Comparison of ENCODE assay signal across 8 mouse cellular contexts in the genomic region with DNA sequence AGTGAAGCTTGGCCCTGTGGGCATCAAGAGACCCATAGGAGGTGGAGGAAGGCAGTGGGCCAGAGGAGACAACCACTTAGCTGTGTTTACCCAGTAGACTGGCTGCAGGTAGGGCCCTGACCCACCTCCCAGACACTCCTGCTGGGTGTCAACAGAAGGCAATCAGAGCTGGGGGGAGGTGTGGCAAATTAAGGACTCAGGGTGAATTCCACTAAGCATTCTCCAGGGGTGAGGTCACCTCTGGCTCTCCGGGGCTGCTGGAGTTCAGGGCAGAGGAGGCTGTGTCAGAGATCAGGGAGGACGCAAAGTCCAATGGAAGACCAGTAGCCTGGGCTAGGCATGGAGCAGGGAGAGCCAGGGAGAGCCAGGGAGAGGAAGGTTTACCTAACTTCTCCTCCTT. TPM values are rescaled to one million over a fixed set of nuclear protein-coding genes. Genes with fewer than 3 reads are reported as not detected.
DNase-seq lines count a peak whose midpoint lies in the region; ATAC-seq and TF ChIP-seq lines count a peak whose summit lies in the region.

No protein-coding gene starts in this region.

- H3K27ac ChIP-seq in intestine, embryonic 14.5 days (ENCODE audit: low read depth) = no peak overlapping the region
- no peak overlapping the region for H3K27ac ChIP-seq in liver, embryonic 14.5 days
- H3K27ac ChIP-seq in midbrain, embryonic 16.5 days (ENCODE audit: low read length) = no peak overlapping the region
- H3K27ac ChIP-seq in midbrain, embryonic 11.5 days (ENCODE audit: low read depth, low read length) = no peak overlapping the region

- no peak overlapping the region for H3K4me3 ChIP-seq in intestine, embryonic 14.5 days (ENCODE audit: low read depth, low read length)
- H3K4me3 ChIP-seq in liver, embryonic 14.5 days (ENCODE audit: insufficient read depth in 1 of 2, low read depth in 2 of 2, low read length in 2 of 2) = no peak overlapping the region
- no peak overlapping the region for H3K4me3 ChIP-seq in midbrain, embryonic 16.5 days (ENCODE audit: low read depth, low read length)
- H3K4me3 ChIP-seq in midbrain, embryonic 11.5 days (ENCODE audit: low read depth, low read length) = no peak overlapping the region

- no peak for TF ChIP-seq EP300 in liver, embryonic 14.5 days (IDR thresholded peaks at IDR 0.05; ENCODE audit: low read depth)

- H3K36me3 ChIP-seq in intestine, embryonic 14.5 days (ENCODE audit: control insufficient read depth, insufficient read depth, low read length) = peaks cover 25% of the 10 kb centered on the region
- H3K36me3 ChIP-seq in liver, embryonic 14.5 days (replicated peaks; ENCODE audit: control insufficient read depth, insufficient read depth, low read depth) = peaks cover 8% of the 10 kb centered on the region
- H3K36me3 ChIP-seq in midbrain, embryonic 16.5 days (ENCODE audit: control insufficient read depth, insufficient read depth, low read length) = peaks cover 11% of the 10 kb centered on the region; the same call in 1 of the 2 replicates
- H3K36me3 ChIP-seq in midbrain, embryonic 11.5 days (ENCODE audit: control insufficient read depth, insufficient read depth, low read length) = peaks cover 10% of the 10 kb centered on the region; the same call in 1 of the 2 replicates

- DNase-seq in 3134 (ENCODE audit: extremely low read depth, insufficient read length, low spot score) = peak; percentile 71
- peak; percentile 89 for DNase-seq in ZHBTc4 (ENCODE audit: low read depth, low spot score)
- DNase-seq in intestine, embryonic 14.5 days (ENCODE audit: low spot score) = no peak
- no peak for DNase-seq in liver, embryonic 14.5 days (ENCODE audit: low read depth in 3 of 3, low spot score in 3 of 3)
- DNase-seq in B cell, adult 2 months = no peak
- no peak for DNase-seq in c-Kit-positive CD71-positive TER-119-positive erythroid progenitor cells, embryonic 14.5 days (ENCODE audit: low spot score)
- no peak for DNase-seq in midbrain, embryonic 11.5 days (ENCODE audit: low spot score, missing footprints)

- H3K4me2 ChIP-seq in intestine, embryonic 14.5 days (ENCODE audit: low read length) = no peak overlapping the region
- H3K4me2 ChIP-seq in liver, embryonic 14.5 days (ENCODE audit: low read depth) = no peak overlapping the region
- H3K4me2 ChIP-seq in midbrain, embryonic 16.5 days (ENCODE audit: low read length) = no peak overlapping the region
- no peak overlapping the region for H3K4me2 ChIP-seq in midbrain, embryonic 11.5 days

- H3K4me1 ChIP-seq in intestine, embryonic 14.5 days (replicated peaks; ENCODE audit: control insufficient read depth, insufficient read depth, low read length) = peaks cover 13% of the 10 kb centered on the region
- H3K4me1 ChIP-seq in liver, embryonic 14.5 days (replicated peaks; ENCODE audit: control insufficient read depth in 2 of 2, insufficient read depth in 2 of 2, low read length in 1 of 2) = peaks cover 0 to 5% of the 10 kb centered on the region in 2 experiments; a peak in 3 of 4 replicates
- H3K4me1 ChIP-seq in midbrain, embryonic 16.5 days (ENCODE audit: control insufficient read depth, insufficient read depth, low read length) = no peaks in the 10 kb centered on the region
- no peaks in the 10 kb centered on the region for H3K4me1 ChIP-seq in midbrain, embryonic 11.5 days (ENCODE audit: control insufficient read depth, insufficient read depth, low read length)

- TF ChIP-seq CTCF in liver, embryonic 14.5 days (IDR thresholded peaks at IDR 0.05; ENCODE audit: low read depth) = no peak

- no peaks in the 10 kb centered on the region for H3K27me3 ChIP-seq in intestine, embryonic 14.5 days (replicated peaks; ENCODE audit: control insufficient read depth, insufficient read depth, low read length)
- H3K27me3 ChIP-seq in liver, embryonic 14.5 days (ENCODE audit: control insufficient read depth, insufficient read depth, low read length) = peaks cover 2% of the 10 kb centered on the region; the same call in 1 of the 2 replicates
- peaks cover 6% of the 10 kb centered on the region for H3K27me3 ChIP-seq in midbrain, embryonic 16.5 days (ENCODE audit: control insufficient read depth, insufficient read depth, low read depth, low read length)
- peaks cover 5% of the 10 kb centered on the region; the same call in 1 of the 2 replicates for H3K27me3 ChIP-seq in midbrain, embryonic 11.5 days (ENCODE audit: control insufficient read depth, insufficient read depth, low read length)

- ATAC-seq in intestine, embryonic 14.5 days (replicated peaks; ENCODE audit: low FRiP score, low TSS enrichment, low read depth) = peak; percentile 59
- peak; percentile 31 for ATAC-seq in liver, embryonic 14.5 days (ENCODE audit: insufficient read depth)
- ATAC-seq in midbrain, embryonic 16.5 days = no peak
- no peak for ATAC-seq in midbrain, embryonic 11.5 days (ENCODE audit: low FRiP score)

- no peak overlapping the region for H3K9ac ChIP-seq in intestine, embryonic 14.5 days (ENCODE audit: low read length)
- no peak overlapping the region for H3K9ac ChIP-seq in liver, embryonic 14.5 days (replicated peaks)
- no peak overlapping the region for H3K9ac ChIP-seq in midbrain, embryonic 16.5 days (ENCODE audit: low read depth, low read length)
- H3K9ac ChIP-seq in midbrain, embryonic 11.5 days (ENCODE audit: low read length) = no peak overlapping the region

- 5% methylated on average over 2 of the region's 2 CpGs for WGBS in intestine, embryonic 14.5 days
- WGBS in liver, embryonic 14.5 days (ENCODE audit: insufficient replicate concordance) = 35% methylated on average over 2 of the region's 2 CpGs
- WGBS in midbrain, embryonic 16.5 days = 24% methylated on average over 2 of the region's 2 CpGs
- 29% methylated on average over 2 of the region's 2 CpGs for WGBS in midbrain, embryonic 11.5 days

- H3K9me3 ChIP-seq in intestine, embryonic 14.5 days (ENCODE audit: control insufficient read depth, low read length) = no peaks in the 10 kb centered on the region
- no peaks in the 10 kb centered on the region for H3K9me3 ChIP-seq in liver, embryonic 14.5 days (ENCODE audit: control insufficient read depth, low read length)
- H3K9me3 ChIP-seq in midbrain, embryonic 16.5 days (replicated peaks; ENCODE audit: control insufficient read depth, low read length, poor library complexity, severe bottlenecking) = no peaks in the 10 kb centered on the region
- H3K9me3 ChIP-seq in midbrain, embryonic 11.5 days (ENCODE audit: control insufficient read depth, low read length) = no peaks in the 10 kb centered on the region

RNA-seq across cellular contexts. Expression of a gene that starts 17.7 kb away (rescaled TPM):
- 324 and 325 TPM in 2 replicates for polyA plus RNA-seq in intestine, embryonic 14.5 days (2014; fragmentation: Nextera tagmentation; extraction: Ambion mirVana)
- 121 and 142 TPM in 2 replicates for polyA plus RNA-seq in liver, embryonic 14.5 days (2012; rRNA removed)
- polyA plus RNA-seq in liver, embryonic 14.5 days (2014; fragmentation: Nextera tagmentation; extraction: Ambion mirVana) = 199 and 218 TPM in 2 replicates
- 187 and 190 TPM in 2 replicates for polyA plus RNA-seq in midbrain, embryonic 16.5 days (2015; fragmentation: Nextera tagmentation; extraction: Ambion mirVana)
- 242 and 255 TPM in 2 replicates for polyA plus RNA-seq in midbrain, embryonic 11.5 days (2014; fragmentation: Nextera tagmentation; extraction: Ambion mirVana)

RNA-seq across cellular contexts. Expression of a gene that starts 45.5 kb away (rescaled TPM):
- 4.6 and 4.7 TPM in 2 replicates for polyA plus RNA-seq in intestine, embryonic 14.5 days (2014; fragmentation: Nextera tagmentation; extraction: Ambion mirVana)
- polyA plus RNA-seq in liver, embryonic 14.5 days (2012; rRNA removed) = 1.2 and 1.3 TPM in 2 replicates
- polyA plus RNA-seq in liver, embryonic 14.5 days (2014; fragmentation: Nextera tagmentation; extraction: Ambion mirVana) = 1.3 and 1.4 TPM in 2 replicates
- 9.2 and 11.0 TPM in 2 replicates for polyA plus RNA-seq in midbrain, embryonic 16.5 days (2015; fragmentation: Nextera tagmentation; extraction: Ambion mirVana)
- 5.0 and 6.1 TPM in 2 replicates for polyA plus RNA-seq in midbrain, embryonic 11.5 days (2014; fragmentation: Nextera tagmentation; extraction: Ambion mirVana)

RNA-seq across cellular contexts. Expression of a gene that starts 59.5 kb away (rescaled TPM):
- polyA plus RNA-seq in intestine, embryonic 14.5 days (2014; fragmentation: Nextera tagmentation; extraction: Ambion mirVana) = 224 and 235 TPM in 2 replicates
- polyA plus RNA-seq in liver, embryonic 14.5 days (2012; rRNA removed) = 119 and 143 TPM in 2 replicates
- polyA plus RNA-seq in liver, embryonic 14.5 days (2014; fragmentation: Nextera tagmentation; extraction: Ambion mirVana) = 129 and 132 TPM in 2 replicates
- polyA plus RNA-seq in midbrain, embryonic 16.5 days (2015; fragmentation: Nextera tagmentation; extraction: Ambion mirVana) = 164 and 166 TPM in 2 replicates
- 256 and 259 TPM in 2 replicates for polyA plus RNA-seq in midbrain, embryonic 11.5 days (2014; fragmentation: Nextera tagmentation; extraction: Ambion mirVana)

Comparison
In these comparisons a context has a peak if more than half of its experiments do, and no peak if none do; other contexts are left out.
1. DNase-seq: peak in 3134 (single experiment) and ZHBTc4 (single experiment); none in intestine, embryonic 14.5 days (single experiment), liver, embryonic 14.5 days (0 of 3), B cell, adult 2 months (0 of 2), c-Kit-positive CD71-positive TER-119-positive erythroid progenitor cells, embryonic 14.5 days (single experiment) and midbrain, embryonic 11.5 days (single experiment).
2. ATAC-seq: peak in intestine, embryonic 14.5 days (single experiment) and liver, embryonic 14.5 days (single experiment); none in midbrain, embryonic 16.5 days (single experiment) and midbrain, embryonic 11.5 days (single experiment).